Mouse (Mus musculus) G1E (cell line): ENCODE data around the gene Spata17. TPM values are rescaled to one million over a fixed set of nuclear protein-coding genes. Genes with fewer than 3 reads are reported as not detected.

Experiments used
- ATAC-seq: 2 replicates; pipeline ENCODE4 v1.8.0; 2016; ENCODE audit warnings: mild to moderate bottlenecking; ENCODE audit not compliant: insufficient number of reproducible peaks, poor library complexity, low FRiP score, severe bottlenecking; ENCODE audit errors: extremely low read depth
- DNase-seq: peaks from one replicate; pipeline ENCODE4 v3.0.0; 2012; ENCODE audit warnings: low spot score
- H3K27me3 ChIP-seq: 2 replicates; pipeline ENCODE4 v1.6.1; 2012; ENCODE audit warnings: mild to moderate bottlenecking, low read length, inconsistent platforms; ENCODE audit not compliant: insufficient read depth
- H3K36me3 ChIP-seq: replicated peaks from 2 replicates; pipeline ENCODE3; 2012; ENCODE audit warnings: mild to moderate bottlenecking, inconsistent platforms
- H3K4me1 ChIP-seq: 2 replicates; pipeline ENCODE4 v1.6.1; 2012; ENCODE audit warnings: low read depth, low read length, inconsistent platforms, mixed read lengths; ENCODE audit not compliant: insufficient read depth
- H3K4me3 ChIP-seq: 2 replicates; pipeline ENCODE4 v1.5.1; 2012; ENCODE audit warnings: low read depth, mild to moderate bottlenecking, inconsistent platforms, low read length, moderate library complexity, mixed read lengths
- H3K9me3 ChIP-seq: replicated peaks from 2 replicates; pipeline ENCODE4 v1.6.1; 2012; ENCODE audit warnings: inconsistent platforms
- CTCF ChIP-seq: IDR thresholded peaks from 2 replicates; pipeline ENCODE4 v1.5.1; 2012; ENCODE audit warnings: low read depth, low read length, inconsistent platforms, mixed read lengths
- GATA1 ChIP-seq: IDR thresholded peaks from 2 replicates; pipeline ENCODE4 v1.6.1; 2012; ENCODE audit warnings: borderline replicate concordance, low read length, inconsistent platforms, mixed read lengths
- GATA2 ChIP-seq: IDR thresholded peaks from 2 replicates; pipeline ENCODE4 v1.6.1; 2012; ENCODE audit warnings: low read depth, low read length, inconsistent platforms, borderline replicate concordance
- POLR2AphosphoS5 ChIP-seq: IDR thresholded peaks from 2 replicates; pipeline ENCODE4 v1.6.1; 2012; ENCODE audit warnings: low read depth, low read length, inconsistent platforms; ENCODE audit not compliant: insufficient replicate concordance
- TAL1 ChIP-seq: conservative IDR thresholded peaks from 2 replicates; pipeline ENCODE4 v1.6.1; 2012; ENCODE audit warnings: low read depth, low read length, inconsistent platforms, mixed read lengths
- polyA plus RNA-seq: library from polyadenylated mRNA; stranded (reverse); fragments of >175 nt; gene quantifications from 2 replicates; pipeline ENCODE4 v1.2.3, GENCODE M21; 2012
- total RNA-seq, 2 experiments: library from RNA; stranded (forward) in 1 of 2; stranded (reverse) in 1 of 2; fragments of 200-1000 nt in 1 of 2; fragments of >200 nt in 1 of 2; fragmentation: Nextera tagmentation in 1 of 2; gene quantifications; 2 replicates each; pipeline ENCODE4 v1.2.3; 2014 to 2017

The Spata17 gene
- total and polyA plus RNA-seq, 3 experiments = 0.66 to 3.8 TPM; not detected in 1

- no peak for DNase-seq
- Histone ChIP-seq H3K4me3 (no peak overlapping the region), H3K36me3 (no peaks in the 10 kb centered on the region), H3K9me3 (peaks cover 37% of the 10 kb centered on the region), H3K27me3 (no peaks in the 10 kb centered on the region), H3K4me1 (no peaks in the 10 kb centered on the region)
- TF ChIP-seq GATA2 = no peak
- TF ChIP-seq GATA1 = no peak
- no peak for TF ChIP-seq POLR2AphosphoS5
- no peak for TF ChIP-seq TAL1
- TF ChIP-seq CTCF = no peak
- ATAC-seq = no peak
Measured at GRCm38 (mm10) chr1:187113716-187114115, 101.5 kb downstream of the Spata17 start.

- Histone ChIP-seq H3K36me3 (no peaks in the 10 kb centered on the region), H3K9me3 (peaks cover 20% of the 10 kb centered on the region), H3K4me1 (no peaks in the 10 kb centered on the region), H3K4me3 (no peak overlapping the region), H3K27me3 (no peaks in the 10 kb centered on the region)
- DNase-seq (no peak), ATAC-seq (no peak)
- TF ChIP-seq POLR2AphosphoS5 = no peak
- no peak for TF ChIP-seq CTCF
- no peak for TF ChIP-seq TAL1
- TF ChIP-seq GATA2 = no peak
- TF ChIP-seq GATA1 = no peak
Measured at GRCm38 (mm10) chr1:187102130-187102529, 113.1 kb downstream of the Spata17 start.

GRCm38 (mm10) chr1:187101202-187101601 is 114.1 kb downstream of the Spata17 start:
- no peaks in the 10 kb centered on the region for H3K27me3 ChIP-seq
- H3K4me1 ChIP-seq = no peaks in the 10 kb centered on the region
- H3K36me3 ChIP-seq = no peaks in the 10 kb centered on the region
- no peak for ATAC-seq
- H3K9me3 ChIP-seq = peaks cover 21% of the 10 kb centered on the region
- H3K4me3 ChIP-seq = no peak overlapping the region
- no peak for DNase-seq
- no peak for TF ChIP-seq TAL1
- no peak for TF ChIP-seq GATA1
- TF ChIP-seq GATA2 = no peak
- TF ChIP-seq CTCF = no peak
- TF ChIP-seq POLR2AphosphoS5 = no peak

GRCm38 (mm10) chr1:187100624-187101023 is 114.6 kb downstream of the Spata17 start:
- no peaks in the 10 kb centered on the region for H3K4me1 ChIP-seq
- H3K36me3 ChIP-seq = no peaks in the 10 kb centered on the region
- H3K9me3 ChIP-seq = peaks cover 26% of the 10 kb centered on the region
- TF ChIP-seq GATA2 (no peak), CTCF (no peak), TAL1 (no peak)
- no peaks in the 10 kb centered on the region for H3K27me3 ChIP-seq
- ATAC-seq (no peak), DNase-seq (no peak)
- no peak overlapping the region for H3K4me3 ChIP-seq

GRCm38 (mm10) chr1:187098285-187098684 is 117.0 kb downstream of the Spata17 start:
- Histone ChIP-seq H3K9me3 (peaks cover 28% of the 10 kb centered on the region), H3K4me3 (no peak overlapping the region), H3K36me3 (no peaks in the 10 kb centered on the region), H3K4me1 (no peaks in the 10 kb centered on the region), H3K27me3 (no peaks in the 10 kb centered on the region)
- no peak for DNase-seq
- ATAC-seq = no peak
- TF ChIP-seq TAL1 (no peak), GATA2 (no peak), POLR2AphosphoS5 (no peak), CTCF (no peak), GATA1 (no peak)

GRCm38 (mm10) chr1:187092546-187092945 is 122.7 kb downstream of the Spata17 start:
- Histone ChIP-seq H3K9me3 (peaks cover 36% of the 10 kb centered on the region), H3K27me3 (no peaks in the 10 kb centered on the region), H3K4me1 (no peaks in the 10 kb centered on the region), H3K36me3 (no peaks in the 10 kb centered on the region), H3K4me3 (no peak overlapping the region)
- DNase-seq = no peak
- TF ChIP-seq CTCF (no peak), GATA2 (no peak), TAL1 (no peak), POLR2AphosphoS5 (no peak), GATA1 (no peak)
- no peak for ATAC-seq
